Mouse (Mus musculus): ENCODE data around the gene Ccdc157. TPM values are rescaled to one million over a fixed set of nuclear protein-coding genes. Genes with fewer than 3 reads are reported as not detected.

Ccdc157 gene
- polyA plus RNA-seq, 1 experiment from 2014 or later: 0.47 TPM

DNA sequence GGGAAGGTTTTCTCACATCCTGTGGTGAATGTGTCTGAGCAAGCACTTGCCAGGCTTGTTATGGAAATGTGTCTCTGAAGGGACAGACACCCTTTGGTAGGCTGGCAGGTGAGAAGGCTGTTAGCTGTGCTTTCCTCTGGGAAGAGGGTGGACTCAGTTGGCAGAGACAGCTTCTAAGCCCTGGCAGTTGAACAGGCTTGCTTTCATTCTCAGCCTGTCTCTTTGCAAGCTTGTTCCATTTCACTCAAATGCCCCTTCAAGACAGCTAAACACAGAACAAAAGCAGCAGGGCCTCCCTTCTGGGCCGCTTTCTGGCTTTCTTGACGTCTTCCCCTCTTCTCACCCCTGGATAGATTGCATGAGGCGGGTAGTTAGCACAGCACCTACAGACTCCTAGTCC, 60.6 kb downstream of the Ccdc157 start:
- WGBS (ENCODE audit: insufficient replicate concordance): 64% methylated on average over 3 of the region's 3 CpGs
- Histone ChIP-seq H3K4me1 (replicated peaks) (peaks cover 31% of the 10 kb centered on the region), H3K4me2 (no peak overlapping the region), H3K27ac (replicated peaks) (no peak overlapping the region), H3K4me3 (replicated peaks) (no peak overlapping the region), H3K9me3 (replicated peaks) (no peaks in the 10 kb centered on the region), H3K36me3 (replicated peaks) (peaks cover 11% of the 10 kb centered on the region; the same call in 1 of the 2 replicates), H3K9ac (no peak overlapping the region), H3K27me3 (no peaks in the 10 kb centered on the region)
- no peak for ATAC-seq (ENCODE audit: insufficient read depth)

DNA sequence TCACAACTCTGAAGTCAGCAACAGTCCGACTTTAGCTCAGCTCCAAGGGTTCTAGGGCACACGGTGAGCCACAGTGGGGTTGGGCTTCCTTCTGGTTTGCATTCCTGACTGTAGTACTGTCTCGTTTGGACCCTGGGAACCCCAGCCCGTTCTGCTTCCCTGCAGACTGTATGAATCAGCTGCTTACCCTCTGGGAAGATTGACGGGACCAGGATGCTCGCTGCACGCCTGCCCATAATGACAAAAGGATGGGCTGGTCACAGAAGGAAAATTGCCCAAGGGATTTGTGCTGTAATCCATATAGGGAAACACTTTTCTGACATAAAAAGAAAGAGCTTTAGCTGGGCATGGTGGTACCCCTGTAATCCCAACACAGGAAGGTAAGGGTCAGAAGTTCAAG, 61.3 kb downstream of the Ccdc157 start:
- peaks cover 37% of the 10 kb centered on the region for H3K4me1 ChIP-seq (replicated peaks)
- no peak overlapping the region for H3K27ac ChIP-seq (replicated peaks)
- no peaks in the 10 kb centered on the region for H3K27me3 ChIP-seq
- no peak overlapping the region for H3K9ac ChIP-seq
- no peak overlapping the region for H3K4me3 ChIP-seq (replicated peaks)
- WGBS (ENCODE audit: insufficient replicate concordance): 70% methylated on average over 7 of the region's 7 CpGs
- H3K4me2 ChIP-seq: no peak overlapping the region
- peaks cover 13% of the 10 kb centered on the region; the same call in 1 of the 2 replicates for H3K36me3 ChIP-seq (replicated peaks)
- no peak for ATAC-seq (ENCODE audit: insufficient read depth)
- H3K9me3 ChIP-seq (replicated peaks): no peaks in the 10 kb centered on the region

- H3K27ac ChIP-seq (replicated peaks): 0 out of 2 replicates have a peak overlapping the region, but pooled peaks have one; percentile 16
- no peak overlapping the region for H3K4me2 ChIP-seq
- H3K9ac ChIP-seq: no peak overlapping the region
- no peak for ATAC-seq (ENCODE audit: insufficient read depth)
- H3K4me3 ChIP-seq (replicated peaks): no peak overlapping the region
- H3K9me3 ChIP-seq (replicated peaks): no peaks in the 10 kb centered on the region
- no peaks in the 10 kb centered on the region for H3K27me3 ChIP-seq
- peaks cover 20% of the 10 kb centered on the region for H3K36me3 ChIP-seq (replicated peaks)
- H3K4me1 ChIP-seq (replicated peaks): peaks cover 43% of the 10 kb centered on the region
- 51% methylated on average over 8 of the region's 8 CpGs for WGBS (ENCODE audit: insufficient replicate concordance)
These were observed 62.0 kb downstream of the Ccdc157 start for GRCm38 (mm10) chr11:4098120-4098519.

DNA sequence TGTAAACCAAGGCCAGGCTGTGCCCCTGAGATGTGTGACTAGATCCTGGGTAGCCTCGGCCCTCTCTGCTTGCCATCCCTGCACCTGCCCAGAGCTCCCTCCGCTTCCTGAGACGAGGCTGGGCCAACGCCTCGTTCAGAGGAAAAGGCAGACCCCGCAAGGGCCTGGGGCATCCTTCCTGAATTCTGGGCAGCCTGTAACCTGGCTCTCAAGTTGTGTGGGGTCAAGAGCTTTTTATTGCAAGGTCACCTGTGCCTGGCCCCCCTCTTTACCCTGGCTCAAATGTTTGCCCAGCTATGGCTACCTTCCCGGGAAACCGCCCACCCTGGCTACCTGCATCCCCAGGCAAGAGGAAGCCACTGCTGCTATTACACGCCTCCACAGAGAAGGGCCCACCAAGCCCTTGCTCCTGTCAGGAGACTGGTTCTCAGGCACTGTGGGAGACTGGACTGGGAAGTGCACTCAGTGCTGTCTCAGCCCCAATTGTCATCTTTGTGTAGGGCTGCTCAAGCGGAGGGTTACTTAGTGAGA, 62.9 kb downstream of the Ccdc157 start:
- peak overlapping the region; percentile 86 for H3K27ac ChIP-seq (replicated peaks)
- peak overlapping the region; percentile 62 for H3K9ac ChIP-seq
- H3K9me3 ChIP-seq (replicated peaks): no peaks in the 10 kb centered on the region
- WGBS (ENCODE audit: insufficient replicate concordance): 26% methylated on average over 10 of the region's 10 CpGs
- peak; percentile 19 for ATAC-seq (ENCODE audit: insufficient read depth)
- peak overlapping the region; percentile 90 for H3K4me2 ChIP-seq
- peak overlapping the region; percentile 69 for H3K4me3 ChIP-seq (replicated peaks)
- no peaks in the 10 kb centered on the region for H3K27me3 ChIP-seq
- H3K4me1 ChIP-seq (replicated peaks): peaks cover 43% of the 10 kb centered on the region
- H3K36me3 ChIP-seq (replicated peaks): peaks cover 29% of the 10 kb centered on the region

- peak overlapping the region; percentile 69 for H3K4me3 ChIP-seq (replicated peaks)
- H3K27ac ChIP-seq (replicated peaks): peak overlapping the region; percentile 86
- H3K4me2 ChIP-seq: peak overlapping the region; percentile 90
- H3K9ac ChIP-seq: peak overlapping the region; percentile 70
- H3K27me3 ChIP-seq: no peaks in the 10 kb centered on the region
- H3K9me3 ChIP-seq (replicated peaks): no peaks in the 10 kb centered on the region
- ATAC-seq (ENCODE audit: insufficient read depth): peak; percentile 88
- WGBS (ENCODE audit: insufficient replicate concordance): 2% methylated on average over 45 of the region's 45 CpGs
- H3K36me3 ChIP-seq (replicated peaks): peaks cover 32% of the 10 kb centered on the region
- peaks cover 43% of the 10 kb centered on the region for H3K4me1 ChIP-seq (replicated peaks)
These were observed 63.8 kb downstream of the Ccdc157 start for GRCm38 (mm10) chr11:4096054-4096984.

- ATAC-seq (ENCODE audit: insufficient read depth): peak; percentile 14
- H3K36me3 ChIP-seq (replicated peaks): peaks cover 40% of the 10 kb centered on the region
- H3K4me2 ChIP-seq: peak within 1 kb of the TSS; percentile 90
- H3K4me3 ChIP-seq (replicated peaks): peak within 1 kb of the TSS; percentile 69
- H3K9me3 ChIP-seq (replicated peaks): no peaks in the 10 kb centered on the region
- H3K9ac ChIP-seq: peak within 1 kb of the TSS; percentile 70
- H3K4me1 ChIP-seq (replicated peaks): peaks cover 43% of the 10 kb centered on the region
- 4% methylated on average over 34 of the region's 34 CpGs for WGBS (ENCODE audit: insufficient replicate concordance)
- H3K27ac ChIP-seq (replicated peaks): peak within 1 kb of the TSS; percentile 86
- no peaks in the 10 kb centered on the region for H3K27me3 ChIP-seq
These were observed 64.7 kb downstream of the Ccdc157 start, which contains the start of gene Mtfp1 for GRCm38 (mm10) chr11:4095171-4096053. Gene Mtfp1 (minus strand): TSS chr11:4095445.

DNA sequence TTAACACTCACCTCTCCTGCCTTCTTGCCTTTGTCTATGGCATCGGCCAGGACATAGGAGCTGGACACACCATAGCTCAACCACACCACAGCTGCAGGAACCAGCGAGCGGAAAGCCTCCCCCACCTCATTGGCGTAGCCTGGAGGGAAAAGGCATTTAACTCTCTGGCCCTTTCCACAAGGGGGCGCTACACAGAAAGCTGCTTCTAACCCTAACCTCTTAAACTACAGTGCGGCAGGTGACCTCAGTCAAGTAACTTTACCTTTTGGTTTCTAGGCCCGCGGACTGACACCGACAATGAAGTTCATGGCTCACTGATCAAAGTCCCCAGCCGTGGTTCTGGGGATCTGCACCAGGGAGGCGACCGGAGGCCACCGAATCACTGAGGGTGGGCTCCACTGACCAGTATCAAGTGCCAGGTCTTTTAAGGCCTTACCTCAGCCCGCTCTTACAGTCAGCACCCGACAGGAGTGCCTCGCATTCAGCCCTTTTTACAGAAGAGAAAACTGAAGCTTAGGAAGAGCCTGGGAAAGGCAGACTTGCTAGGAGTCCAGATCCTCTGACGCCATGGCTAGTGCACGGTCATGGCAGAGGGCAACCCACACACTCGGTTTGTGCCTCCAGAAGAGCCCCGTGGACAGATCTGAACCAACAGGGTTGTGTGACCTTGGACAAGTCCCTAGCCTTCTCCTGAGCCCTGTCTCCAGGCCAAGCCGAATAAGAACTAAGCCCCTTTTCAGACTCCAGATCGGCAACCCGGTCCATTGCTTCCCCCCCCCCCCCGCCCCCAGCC, 65.5 kb downstream of the Ccdc157 start:
- ATAC-seq (ENCODE audit: insufficient read depth): peak; percentile 20; the same call in 1 of the 2 replicates
- 2% methylated on average over 24 of the region's 24 CpGs for WGBS (ENCODE audit: insufficient replicate concordance)

GRCm38 (mm10) chr11:4093459-4094377, 66.4 kb downstream of the Ccdc157 start:
- Histone ChIP-seq H3K9me3 (replicated peaks) (no peaks in the 10 kb centered on the region), H3K27me3 (no peaks in the 10 kb centered on the region), H3K4me2 (peak overlapping the region; percentile 90), H3K4me1 (replicated peaks) (peaks cover 43% of the 10 kb centered on the region), H3K36me3 (replicated peaks) (peaks cover 35% of the 10 kb centered on the region), H3K4me3 (replicated peaks) (peak overlapping the region; percentile 69), H3K27ac (replicated peaks) (peak overlapping the region; percentile 31; the same call in 1 of the 2 replicates), H3K9ac (peak overlapping the region; percentile 70)
- no peak for ATAC-seq (ENCODE audit: insufficient read depth)
- 66% methylated on average over 18 of the region's 18 CpGs for WGBS (ENCODE audit: insufficient replicate concordance)

More for the DNA sequence above, 65.5 kb downstream of the Ccdc157 start:
- H3K27me3 ChIP-seq: no peaks in the 10 kb centered on the region
- H3K36me3 ChIP-seq (replicated peaks): peaks cover 36% of the 10 kb centered on the region
- peak overlapping the region; percentile 69 for H3K4me3 ChIP-seq (replicated peaks)
- peaks cover 43% of the 10 kb centered on the region for H3K4me1 ChIP-seq (replicated peaks)
- peak overlapping the region; percentile 90 for H3K4me2 ChIP-seq
- H3K9me3 ChIP-seq (replicated peaks): no peaks in the 10 kb centered on the region
- H3K9ac ChIP-seq: peak overlapping the region; percentile 70
- H3K27ac ChIP-seq (replicated peaks): peak overlapping the region; percentile 86

Measured in liver, embryonic 15.5 days (tissue).